Mouse (Mus musculus) bone marrow, adult 2 months (tissue): ENCODE measurements around the gene Med12l.

ENCODE experiments used
- CTCF ChIP-seq: fragments of 200-500 bp; IDR thresholded peaks from 2 replicates; pipeline ENCODE4 v1.5.1; 2011; ENCODE audit warnings: low read length, control low read depth; ENCODE audit not compliant: control insufficient read depth, insufficient read depth
- POLR2A ChIP-seq: fragments of 200-500 bp; IDR thresholded peaks from 2 replicates; pipeline ENCODE4 v1.6.1; 2011; ENCODE audit warnings: low read depth, mild to moderate bottlenecking, control low read depth, low read length, borderline replicate concordance; ENCODE audit not compliant: control insufficient read depth

DNA sequence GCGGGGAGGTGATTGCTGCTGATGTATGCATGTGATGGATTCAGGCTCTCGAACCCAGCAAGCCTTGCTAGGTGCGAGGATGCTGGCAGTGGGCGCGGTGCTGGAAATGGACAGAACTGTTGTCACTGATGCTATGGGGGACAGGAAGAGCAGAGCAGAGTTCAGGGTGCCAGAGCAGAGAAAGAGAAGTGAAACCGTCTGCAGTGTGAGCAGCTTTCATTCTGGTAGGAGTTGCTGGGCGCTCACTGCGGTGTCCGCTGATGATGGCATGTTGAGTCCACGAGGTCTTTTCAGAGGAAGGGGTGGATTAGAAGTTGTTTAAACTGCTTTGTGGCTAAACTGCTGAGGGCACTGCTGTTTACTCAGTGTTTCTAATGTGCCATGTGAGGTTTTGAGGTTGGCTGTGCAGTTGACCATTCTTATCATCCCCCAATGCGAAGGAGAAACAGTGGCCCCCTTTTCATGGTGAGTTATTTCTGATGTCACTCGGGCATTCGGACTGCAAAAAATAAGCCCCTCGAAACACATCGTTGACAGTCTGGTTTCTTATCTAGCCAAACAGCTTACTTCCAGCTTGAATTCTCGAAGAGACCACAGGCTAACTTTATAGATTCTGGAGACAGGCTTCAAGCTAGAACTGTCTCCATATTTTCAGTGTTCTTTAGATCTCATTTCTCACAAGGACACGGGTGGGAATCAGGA lies 49.4 kb downstream of the Med12l start:
- no peak for TF ChIP-seq CTCF
- no peak for TF ChIP-seq POLR2A
